Mouse (Mus musculus) liver, embryonic 16.5 days (tissue): ENCODE measurements around the gene Pacrg. TPM values are rescaled to one million over a fixed set of nuclear protein-coding genes. Genes with fewer than 3 reads are reported as not detected.

ENCODE experiments used
- ATAC-seq: fragments of 200-750 bp; cut with Nextera tagmentation; 2 replicates; pipeline ENCODE4 v1.8.0; 2017; ENCODE audit warnings: low read depth, mild to moderate bottlenecking, moderate number of reproducible peaks, moderate library complexity
- H3K27ac ChIP-seq: fragments of 300-500 bp; sonication (generic); 2 replicates; pipeline ENCODE4 v1.5.1; 2014; ENCODE audit warnings: mild to moderate bottlenecking, low read length
- H3K27me3 ChIP-seq: fragments of 300-500 bp; sonication (generic); 2 replicates; pipeline ENCODE4 v1.6.1; 2014; ENCODE audit warnings: low read depth, low read length, mixed read lengths; ENCODE audit not compliant: control insufficient read depth, insufficient read depth
- H3K36me3 ChIP-seq: fragments of 300-500 bp; sonication (generic); 2 replicates; pipeline ENCODE4 v1.6.1; 2014; ENCODE audit warnings: mild to moderate bottlenecking; ENCODE audit not compliant: control insufficient read depth, insufficient read depth
- H3K4me1 ChIP-seq: fragments of 300-500 bp; sonication (generic); 2 replicates; pipeline ENCODE4 v1.6.1; 2014; ENCODE audit warnings: low read depth, low read length, mixed read lengths; ENCODE audit not compliant: control insufficient read depth
- H3K4me2 ChIP-seq: fragments of 300-500 bp; sonication (generic); 2 replicates; pipeline ENCODE4 v1.6.1; 2014; ENCODE audit warnings: low read depth, low read length, mixed read lengths
- H3K4me3 ChIP-seq: fragments of 300-500 bp; sonication (generic); 2 replicates; pipeline ENCODE4 v1.5.1; 2014; ENCODE audit warnings: low read depth, mild to moderate bottlenecking, low read length
- H3K9ac ChIP-seq: fragments of 300-500 bp; sonication (generic); 2 replicates; pipeline ENCODE4 v1.6.1; 2014; ENCODE audit warnings: low read depth, low read length
- H3K9me3 ChIP-seq: fragments of 300-500 bp; sonication (generic); replicated peaks from 2 replicates; pipeline ENCODE4 v1.6.1; 2016; ENCODE audit warnings: low read length; ENCODE audit not compliant: control insufficient read depth
- WGBS: fragments of 180-500 bp; shearing (Covaris S2); extraction: QIAGEN DNeasy Blood & Tissue Kit; methylation state at CpG from one replicate; pipeline ENCODE4 v1.1.7; 2014; ENCODE audit not compliant: insufficient replicate concordance; 5-methylcytosine and 5-hydroxymethylcytosine counted together
- polyA plus RNA-seq: library from polyadenylated mRNA; unstranded; fragments of >200 nt; fragmentation: Nextera tagmentation; extraction: Ambion mirVana; gene quantifications from 2 replicates; pipeline ENCODE4 v1.2.1, GENCODE M21; 2015

Pacrg gene
- polyA plus RNA-seq, 1 experiment from 2014 or later: not detected

DNA sequence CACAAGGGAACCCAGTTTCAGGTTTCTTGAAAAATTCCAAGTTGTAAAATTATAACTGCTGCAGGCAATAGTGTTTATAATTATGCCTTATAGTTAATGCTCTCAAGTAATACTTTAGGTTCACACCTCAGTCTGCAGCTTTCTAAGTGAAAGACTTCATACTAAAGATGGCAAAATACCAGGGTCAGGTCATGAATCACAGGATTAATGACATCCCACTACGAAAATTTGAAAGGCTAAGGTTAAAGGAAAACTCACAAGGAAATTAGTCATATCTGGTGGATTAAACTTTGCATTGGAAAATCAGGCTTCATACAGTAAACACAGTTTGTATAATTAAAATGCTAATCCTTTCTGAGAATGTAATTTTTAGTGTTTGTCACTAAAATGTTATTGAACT lies 200.3 kb downstream of the Pacrg start:
- H3K9ac ChIP-seq: no peak overlapping the region
- no peaks in the 10 kb centered on the region for H3K27me3 ChIP-seq
- no peaks in the 10 kb centered on the region for H3K9me3 ChIP-seq
- no peak overlapping the region for H3K27ac ChIP-seq
- WGBS: 41% methylated on average over 1 of the region's 1 CpGs
- no peaks in the 10 kb centered on the region for H3K4me1 ChIP-seq
- ATAC-seq: no peak
- H3K4me3 ChIP-seq: no peak overlapping the region
- H3K36me3 ChIP-seq: no peaks in the 10 kb centered on the region
- no peak overlapping the region for H3K4me2 ChIP-seq

- Histone ChIP-seq H3K4me1 (no peaks in the 10 kb centered on the region), H3K9ac (no peak overlapping the region), H3K36me3 (no peaks in the 10 kb centered on the region), H3K4me3 (no peak overlapping the region), H3K27me3 (no peaks in the 10 kb centered on the region), H3K27ac (no peak overlapping the region), H3K9me3 (no peaks in the 10 kb centered on the region), H3K4me2 (no peak overlapping the region)
- WGBS: 63% methylated on average over 8 of the region's 8 CpGs
- no peak for ATAC-seq
Measured at GRCm38 (mm10) chr17:10635955-10636470, 204.1 kb downstream of the Pacrg start.

GRCm38 (mm10) chr17:10635470-10635869 lies 204.6 kb downstream of the Pacrg start:
- 78% methylated on average over 11 of the region's 11 CpGs for WGBS
- no peak for ATAC-seq

GRCm38 (mm10) chr17:10635046-10635445 lies 205.1 kb downstream of the Pacrg start:
- Histone ChIP-seq H3K27ac (no peak overlapping the region), H3K4me1 (no peaks in the 10 kb centered on the region), H3K9ac (no peak overlapping the region), H3K9me3 (no peaks in the 10 kb centered on the region), H3K36me3 (no peaks in the 10 kb centered on the region), H3K4me3 (no peak overlapping the region), H3K27me3 (no peaks in the 10 kb centered on the region), H3K4me2 (no peak overlapping the region)
- WGBS: 72% methylated on average over 6 of the region's 6 CpGs
- no peak for ATAC-seq

More at GRCm38 (mm10) chr17:10635470-10635869, 204.6 kb downstream of the Pacrg start:
- Histone ChIP-seq H3K36me3 (no peaks in the 10 kb centered on the region), H3K9me3 (no peaks in the 10 kb centered on the region), H3K27me3 (no peaks in the 10 kb centered on the region), H3K4me1 (no peaks in the 10 kb centered on the region), H3K4me2 (no peak overlapping the region), H3K9ac (no peak overlapping the region), H3K4me3 (no peak overlapping the region), H3K27ac (no peak overlapping the region)

- Histone ChIP-seq H3K27ac (no peak overlapping the region), H3K4me1 (no peaks in the 10 kb centered on the region), H3K27me3 (no peaks in the 10 kb centered on the region), H3K9me3 (no peaks in the 10 kb centered on the region), H3K9ac (no peak overlapping the region), H3K4me3 (no peak overlapping the region), H3K36me3 (no peaks in the 10 kb centered on the region), H3K4me2 (no peak overlapping the region)
- no peak for ATAC-seq
- 76% methylated on average over 7 of the region's 7 CpGs for WGBS
Measured at GRCm38 (mm10) chr17:10633769-10634168, 206.3 kb downstream of the Pacrg start.

DNA sequence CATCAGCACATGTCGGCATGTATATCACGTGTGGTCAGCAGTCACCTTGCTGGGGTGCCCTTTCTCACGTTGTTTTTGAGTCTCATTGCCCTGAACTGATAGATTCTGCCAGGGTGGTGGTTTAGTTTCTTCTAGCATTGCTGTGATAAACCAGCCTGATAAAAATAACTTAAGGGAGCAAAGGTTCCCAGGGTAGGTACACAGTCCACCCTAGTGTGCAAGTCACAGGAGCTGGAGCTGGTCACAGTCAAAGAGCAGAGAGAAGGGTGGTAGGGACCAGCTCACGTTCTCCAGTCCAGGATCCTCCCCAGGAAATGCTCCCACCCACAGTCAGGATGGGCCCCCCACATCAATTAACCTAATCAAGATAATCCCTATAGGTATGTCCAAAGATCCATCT lies 211.9 kb downstream of the Pacrg start:
- ATAC-seq: peak; percentile 51; the same call in 1 of the 2 replicates
- no peaks in the 10 kb centered on the region for H3K9me3 ChIP-seq
- H3K9ac ChIP-seq: no peak overlapping the region
- H3K4me2 ChIP-seq: no peak overlapping the region
- no peaks in the 10 kb centered on the region for H3K4me1 ChIP-seq
- 51% methylated on average over 4 of the region's 4 CpGs for WGBS
- no peak overlapping the region for H3K27ac ChIP-seq
- no peak overlapping the region for H3K4me3 ChIP-seq
- no peaks in the 10 kb centered on the region for H3K36me3 ChIP-seq
- H3K27me3 ChIP-seq: no peaks in the 10 kb centered on the region

DNA sequence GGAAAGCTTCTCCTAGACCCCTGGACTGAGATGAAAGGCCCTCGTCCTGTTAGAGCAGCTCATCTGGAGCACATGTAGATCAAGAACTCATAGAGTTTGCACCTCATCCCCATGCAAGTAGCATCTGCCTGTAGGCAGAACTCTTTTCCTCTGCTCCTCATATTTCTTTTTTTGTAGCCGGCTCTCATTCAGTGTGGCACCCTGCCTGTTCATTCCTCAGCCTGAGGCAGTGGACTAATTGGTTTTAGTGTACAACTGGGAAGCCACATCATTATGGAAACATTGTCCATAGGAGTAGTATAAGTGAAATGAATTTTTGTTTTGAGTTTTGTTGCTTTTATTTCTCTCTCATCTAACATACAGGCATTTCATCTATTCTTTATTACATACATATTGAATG lies 212.6 kb downstream of the Pacrg start:
- H3K9ac ChIP-seq: no peak overlapping the region
- H3K4me1 ChIP-seq: no peaks in the 10 kb centered on the region
- H3K4me3 ChIP-seq: no peak overlapping the region
- no peaks in the 10 kb centered on the region for H3K27me3 ChIP-seq
- no peaks in the 10 kb centered on the region for H3K36me3 ChIP-seq
- 38% methylated on average over 2 of the region's 2 CpGs for WGBS
- no peak overlapping the region for H3K27ac ChIP-seq
- H3K9me3 ChIP-seq: no peaks in the 10 kb centered on the region
- no peak overlapping the region for H3K4me2 ChIP-seq
- no peak for ATAC-seq

GRCm38 (mm10) chr17:10626299-10627095 lies 213.6 kb downstream of the Pacrg start:
- WGBS: 60% methylated on average over 13 of the region's 13 CpGs
- H3K4me3 ChIP-seq: no peak overlapping the region
- no peaks in the 10 kb centered on the region for H3K9me3 ChIP-seq
- ATAC-seq: peak; percentile 80
- H3K9ac ChIP-seq: no peak overlapping the region
- H3K4me2 ChIP-seq: no peak overlapping the region
- H3K27me3 ChIP-seq: no peaks in the 10 kb centered on the region
- H3K4me1 ChIP-seq: no peaks in the 10 kb centered on the region
- H3K27ac ChIP-seq: peak overlapping the region; percentile 22
- no peaks in the 10 kb centered on the region for H3K36me3 ChIP-seq

- Histone ChIP-seq H3K4me2 (no peak overlapping the region), H3K36me3 (no peaks in the 10 kb centered on the region), H3K9ac (no peak overlapping the region), H3K27ac (no peak overlapping the region), H3K9me3 (no peaks in the 10 kb centered on the region), H3K4me3 (no peak overlapping the region), H3K4me1 (no peaks in the 10 kb centered on the region), H3K27me3 (no peaks in the 10 kb centered on the region)
- ATAC-seq: no peak
- WGBS: 77% methylated on average over 6 of the region's 6 CpGs
Measured at GRCm38 (mm10) chr17:10624699-10625424, 215.2 kb downstream of the Pacrg start.
